Mouse (Mus musculus): ENCODE measurements around the gene Preb.

Preb gene

GRCm38 (mm10) chr5:30901860-30902259 lies 58.3 kb downstream of the Preb start:
- DNase-seq (ENCODE audit: low read depth, low spot score): no peak

Measured in brain, adult 2 months (tissue).